Comparison of ENCODE assay signal across 16 mouse cellular contexts in genomic region chr13:49684266-49684665, GRCm38 (mm10). TPM values are rescaled to one million over a fixed set of nuclear protein-coding genes. Genes with fewer than 3 reads are reported as not detected.
DNase-seq lines count a peak whose midpoint lies in the region; ATAC-seq and TF ChIP-seq lines count a peak whose summit lies in the region.
"Had no signal": no experiment of that assay in that cellular context is flagged by ENCODE, and none has a peak within 500 bp of the region (broad histone marks: within the 10 kb centered on the region; RNA-seq: fewer than 3 reads in every experiment).

No protein-coding gene starts in this region.

- peak; percentile 4 for DNase-seq in embryo, embryonic 11 days
- DNase-seq in embryo, embryonic 10 days (ENCODE audit: low spot score) = no peak
- peak; percentile 18 for DNase-seq in liver, embryonic 11.5 days (ENCODE audit: low spot score)
- DNase-seq in liver = no peak
- DNase-seq: adrenal gland, postnatal 36 days; cerebellum, adult 11-12 months; forebrain, postnatal 0 days; gastrocnemius, postnatal 36 days; lung, adult 18-20 months had no signal

- H3K4me1 ChIP-seq in liver, embryonic 11.5 days (replicated peaks; ENCODE audit: control insufficient read depth, insufficient read depth, low read length) = peaks cover 13% of the 10 kb centered on the region
- no peaks in the 10 kb centered on the region for H3K4me1 ChIP-seq in cortical plate, adult 2 months (ENCODE audit: control insufficient read depth, insufficient read depth, low read length)
- H3K4me1 ChIP-seq in neural tube, embryonic 15.5 days = peaks cover 28% of the 10 kb centered on the region
- peaks cover 25% of the 10 kb centered on the region for H3K4me1 ChIP-seq in forebrain, embryonic 15.5 days

- no peak for TF ChIP-seq CTCF in cortical plate, adult 2 months (IDR thresholded peaks at IDR 0.05; ENCODE audit: extremely low read depth, insufficient read depth, low read length)

- WGBS in liver, embryonic 11.5 days = 84% methylated on average over 4 of the region's 4 CpGs
- WGBS in neural tube, embryonic 15.5 days = 11% methylated on average over 4 of the region's 4 CpGs
- 65% methylated on average over 4 of the region's 4 CpGs for WGBS in forebrain, embryonic 15.5 days

- H3K4me2 ChIP-seq in liver, embryonic 11.5 days = peak overlapping the region; percentile 81; the same call in 1 of the 2 replicates
- 0 out of 2 replicates have a peak overlapping the region, but pooled peaks have one; percentile 6 for H3K4me2 ChIP-seq in neural tube, embryonic 15.5 days
- H3K4me2 ChIP-seq in forebrain, embryonic 15.5 days (replicated peaks) = no peak overlapping the region
- H3K4me2 ChIP-seq: embryonic facial prominence, embryonic 15.5 days; heart, embryonic 15.5 days; hindbrain, embryonic 15.5 days had no signal

- no peak for TF ChIP-seq POLR2A in cortical plate, adult 2 months (IDR thresholded peaks at IDR 0.05; ENCODE audit: extremely low read depth, insufficient read depth, low read length)

- H3K9ac ChIP-seq in liver, embryonic 11.5 days (ENCODE audit: low read depth, low read length) = no peak overlapping the region
- no peak overlapping the region for H3K9ac ChIP-seq in neural tube, embryonic 15.5 days (replicated peaks)
- no peak overlapping the region for H3K9ac ChIP-seq in forebrain, embryonic 15.5 days (replicated peaks)
- H3K9ac ChIP-seq: embryonic facial prominence, embryonic 15.5 days; forebrain, postnatal 0 days; heart, embryonic 15.5 days; hindbrain, embryonic 15.5 days had no signal

- H3K9me3 ChIP-seq in liver, embryonic 11.5 days (ENCODE audit: control insufficient read depth, low read length) = no peaks in the 10 kb centered on the region
- no peaks in the 10 kb centered on the region for H3K9me3 ChIP-seq in neural tube, embryonic 15.5 days (replicated peaks)
- H3K9me3 ChIP-seq in forebrain, embryonic 15.5 days = no peaks in the 10 kb centered on the region
- H3K9me3 ChIP-seq: embryonic facial prominence, embryonic 15.5 days; heart, embryonic 15.5 days; hindbrain, embryonic 15.5 days had no signal

- H3K36me3 ChIP-seq in liver, embryonic 11.5 days (ENCODE audit: control insufficient read depth, insufficient read depth, low read length) = peaks cover 18% of the 10 kb centered on the region
- peaks cover 17% of the 10 kb centered on the region for H3K36me3 ChIP-seq in neural tube, embryonic 15.5 days
- H3K36me3 ChIP-seq in forebrain, embryonic 15.5 days = peaks cover 21% of the 10 kb centered on the region

- H3K27ac ChIP-seq in liver, embryonic 11.5 days (ENCODE audit: low read depth, low read length) = no peak overlapping the region
- H3K27ac ChIP-seq in cortical plate, adult 2 months (ENCODE audit: insufficient read depth, low read length) = 0 out of 2 replicates have a peak overlapping the region, but pooled peaks have one; percentile 6
- no peak overlapping the region for H3K27ac ChIP-seq in neural tube, embryonic 15.5 days (replicated peaks)
- H3K27ac ChIP-seq in forebrain, embryonic 15.5 days (replicated peaks) = no peak overlapping the region
- H3K27ac ChIP-seq: embryonic facial prominence, embryonic 15.5 days; heart, embryonic 15.5 days; hindbrain, embryonic 15.5 days had no signal

- no peak for ATAC-seq in liver, embryonic 11.5 days (replicated peaks; ENCODE audit: low FRiP score)
- no peak for ATAC-seq in neural tube, embryonic 15.5 days (ENCODE audit: low FRiP score)
- no peak for ATAC-seq in forebrain, embryonic 15.5 days (replicated peaks)
- no peak for ATAC-seq in erythroblast, adult 5-6 weeks (replicated peaks; ENCODE audit: low FRiP score, poor library complexity, severe bottlenecking)
- ATAC-seq: forebrain, postnatal 0 days had no signal

- H3K27me3 ChIP-seq in liver, embryonic 11.5 days (replicated peaks; ENCODE audit: control insufficient read depth, insufficient read depth, low read length) = no peaks in the 10 kb centered on the region
- no peaks in the 10 kb centered on the region for H3K27me3 ChIP-seq in neural tube, embryonic 15.5 days (replicated peaks)
- H3K27me3 ChIP-seq in forebrain, embryonic 15.5 days = no peaks in the 10 kb centered on the region
- H3K27me3 ChIP-seq: embryonic facial prominence, embryonic 15.5 days; heart, embryonic 15.5 days; hindbrain, embryonic 15.5 days had no signal

- peak overlapping the region; percentile 21; the same call in 1 of the 2 replicates for H3K4me3 ChIP-seq in liver, embryonic 11.5 days (ENCODE audit: low read depth, low read length)
- H3K4me3 ChIP-seq in cortical plate, adult 2 months (ENCODE audit: insufficient read depth, low read length) = no peak overlapping the region
- no peak overlapping the region for H3K4me3 ChIP-seq in neural tube, embryonic 15.5 days (replicated peaks)
- H3K4me3 ChIP-seq in forebrain, embryonic 15.5 days = no peak overlapping the region
- H3K4me3 ChIP-seq: embryonic facial prominence, embryonic 15.5 days; heart, embryonic 15.5 days; hindbrain, embryonic 15.5 days had no signal

RNA-seq across cellular contexts. Expression of gene Iars, which starts 2.4 kb away (rescaled TPM):
- 142 and 161 TPM in 2 replicates for polyA plus RNA-seq in liver, embryonic 11.5 days (2014; fragmentation: Nextera tagmentation; extraction: Ambion mirVana)
- 36.0 and 37.5 TPM in 2 replicates for polyA plus RNA-seq in cortical plate, adult 2 months (2012; rRNA removed)
- 49.8 and 54.3 TPM in 2 replicates for polyA plus RNA-seq in neural tube, embryonic 15.5 days (2015; fragmentation: Nextera tagmentation; extraction: Ambion mirVana)
- polyA plus RNA-seq in forebrain, embryonic 15.5 days (2015; fragmentation: Nextera tagmentation; extraction: Ambion mirVana) = 58.0 and 61.8 TPM in 2 replicates
- total RNA-seq in erythroblast, adult 5-6 weeks (2015; ENCODE audit: low replicate concordance) = 25.7 and 28.6 TPM in 2 replicates
- total RNA-seq in erythroblast, adult 5-6 weeks (2017; ENCODE audit: low replicate concordance) = 34.0 and 35.7 TPM in 2 replicates

RNA-seq across cellular contexts. Expression of gene Nol8, which starts 31.4 kb away (rescaled TPM):
- 22.6 and 23.6 TPM in 2 replicates for polyA plus RNA-seq in liver, embryonic 11.5 days (2014; fragmentation: Nextera tagmentation; extraction: Ambion mirVana)
- polyA plus RNA-seq in cortical plate, adult 2 months (2012; rRNA removed) = 10.6 and 11.3 TPM in 2 replicates
- polyA plus RNA-seq in neural tube, embryonic 15.5 days (2015; fragmentation: Nextera tagmentation; extraction: Ambion mirVana) = 15.6 and 16.7 TPM in 2 replicates
- 27.1 and 27.8 TPM in 2 replicates for polyA plus RNA-seq in forebrain, embryonic 15.5 days (2015; fragmentation: Nextera tagmentation; extraction: Ambion mirVana)
- total RNA-seq in erythroblast, adult 5-6 weeks (2015; ENCODE audit: low replicate concordance) = 10.0 and 13.1 TPM in 2 replicates
- 6.0 and 6.5 TPM in 2 replicates for total RNA-seq in erythroblast, adult 5-6 weeks (2017; ENCODE audit: low replicate concordance)

RNA-seq across cellular contexts. Expression of gene Cenpp, which starts 31.7 kb away (rescaled TPM):
- 38.5 and 43.4 TPM in 2 replicates for polyA plus RNA-seq in liver, embryonic 11.5 days (2014; fragmentation: Nextera tagmentation; extraction: Ambion mirVana)
- 0.92 and 1.1 TPM in 2 replicates for polyA plus RNA-seq in cortical plate, adult 2 months (2012; rRNA removed)
- 5.1 and 9.2 TPM in 2 replicates for polyA plus RNA-seq in neural tube, embryonic 15.5 days (2015; fragmentation: Nextera tagmentation; extraction: Ambion mirVana)
- 13.1 and 14.5 TPM in 2 replicates for polyA plus RNA-seq in forebrain, embryonic 15.5 days (2015; fragmentation: Nextera tagmentation; extraction: Ambion mirVana)
- total RNA-seq in erythroblast, adult 5-6 weeks (2015; ENCODE audit: low replicate concordance) = 16.9 and 23.0 TPM in 2 replicates
- 11.2 and 26.8 TPM in 2 replicates for total RNA-seq in erythroblast, adult 5-6 weeks (2017; ENCODE audit: low replicate concordance)

Comparison
In these comparisons a context has a peak if more than half of its experiments do, and no peak if none do; other contexts are left out.
1. DNase-seq: peak in embryo, embryonic 11 days (single experiment) and liver, embryonic 11.5 days (single experiment); none in embryo, embryonic 10 days (single experiment) and liver (single experiment).